Mouse (Mus musculus): ENCODE measurements at regions not wholly inside any gene's neighbourhood (a gene's known extent, or its start where the extent isn't known, plus 50 kb on each side); places are given as distances from the start of the nearest gene placed in this dataset.

- TF ChIP-seq MAFK (IDR thresholded peaks at IDR 0.05; ENCODE audit: insufficient read depth, low read depth, low read length) (no peak), CHD2 (IDR thresholded peaks at IDR 0.05; ENCODE audit: low read depth, low read length) (no peak), ZC3H11A (IDR thresholded peaks at IDR 0.05; ENCODE audit: borderline replicate concordance, low read depth, low read length) (no peak), ZNF384 (IDR thresholded peaks at IDR 0.05; ENCODE audit: low read depth, low read length) (no peak), HCFC1 (IDR thresholded peaks at IDR 0.05; ENCODE audit: borderline replicate concordance, insufficient read depth, low read length) (no peak)
Measured at GRCm38 (mm10) chr6:79401090-79401489, 416.6 kb upstream of the Gm20594 start.
